Mouse (Mus musculus): ENCODE measurements around the gene Dnm3.

- TF ChIP-seq CTCF (IDR thresholded peaks at IDR 0.05; ENCODE audit: control insufficient read depth, insufficient read depth, low read length) (no peak), POLR2A (IDR thresholded peaks at IDR 0.05; ENCODE audit: borderline replicate concordance, control insufficient read depth, low read depth, low read length) (no peak)
Measured at GRCm38 (mm10) chr1:161979536-161979935, 498.3 kb downstream of the Dnm3 start, which contains the start of gene 4930558K02Rik.
